Mouse (Mus musculus): ENCODE results near the gene Zfp580.

DNA sequence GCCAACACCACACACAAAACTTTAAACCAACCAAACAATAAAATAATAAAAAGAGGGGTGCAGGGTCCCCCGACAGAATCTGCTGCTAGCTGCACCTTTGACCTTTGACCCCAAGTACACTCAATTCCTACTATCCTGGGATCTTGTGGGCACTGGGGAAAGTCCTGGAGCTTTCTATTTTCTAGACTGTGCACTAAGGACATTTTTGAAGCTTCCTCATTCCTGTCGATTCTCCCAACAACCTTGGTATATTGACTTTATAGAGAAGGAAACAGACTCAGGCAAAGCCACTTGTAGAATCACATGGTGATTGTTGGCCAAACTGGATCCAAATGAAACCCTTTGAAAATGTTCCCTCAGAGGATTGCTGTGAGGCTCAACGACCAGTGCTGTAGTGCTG lies 35.3 kb upstream of the Zfp580 start:
- TF ChIP-seq CTCF (IDR thresholded peaks at IDR 0.05; ENCODE audit: insufficient read depth, low read depth, low read length) (no peak), POLR2A (IDR thresholded peaks at IDR 0.05; ENCODE audit: insufficient read depth, low read depth, low read length) (no peak)

Measured in olfactory bulb, adult 2 months (tissue).